Mouse (Mus musculus) granulocyte monocyte progenitor cell, adult 5-6 weeks (primary cell): ENCODE results near the gene Mtif2. TPM values are rescaled to one million over a fixed set of nuclear protein-coding genes. Genes with fewer than 3 reads are reported as not detected.

Source experiments
- ATAC-seq: replicated peaks from 2 replicates; pipeline ENCODE4 v1.8.0; 2016; ENCODE audit warnings: mild to moderate bottlenecking, moderate TSS enrichment, inconsistent platforms; ENCODE audit not compliant: poor library complexity, severe bottlenecking
- total RNA-seq, 2 experiments: library from RNA; stranded (forward) in 1 of 2; stranded (reverse) in 1 of 2; fragments of 200-712, 200-1000 nt in 1 of 2; fragments of >200 nt in 1 of 2; fragmentation: Nextera tagmentation in 1 of 2; gene quantifications; 2 replicates each; pipeline ENCODE4 v1.2.3; 2014 to 2017

Gene Mtif2
- total RNA-seq, 2 experiments from 2014 or later = 36.1 to 59.9 TPM

DNA sequence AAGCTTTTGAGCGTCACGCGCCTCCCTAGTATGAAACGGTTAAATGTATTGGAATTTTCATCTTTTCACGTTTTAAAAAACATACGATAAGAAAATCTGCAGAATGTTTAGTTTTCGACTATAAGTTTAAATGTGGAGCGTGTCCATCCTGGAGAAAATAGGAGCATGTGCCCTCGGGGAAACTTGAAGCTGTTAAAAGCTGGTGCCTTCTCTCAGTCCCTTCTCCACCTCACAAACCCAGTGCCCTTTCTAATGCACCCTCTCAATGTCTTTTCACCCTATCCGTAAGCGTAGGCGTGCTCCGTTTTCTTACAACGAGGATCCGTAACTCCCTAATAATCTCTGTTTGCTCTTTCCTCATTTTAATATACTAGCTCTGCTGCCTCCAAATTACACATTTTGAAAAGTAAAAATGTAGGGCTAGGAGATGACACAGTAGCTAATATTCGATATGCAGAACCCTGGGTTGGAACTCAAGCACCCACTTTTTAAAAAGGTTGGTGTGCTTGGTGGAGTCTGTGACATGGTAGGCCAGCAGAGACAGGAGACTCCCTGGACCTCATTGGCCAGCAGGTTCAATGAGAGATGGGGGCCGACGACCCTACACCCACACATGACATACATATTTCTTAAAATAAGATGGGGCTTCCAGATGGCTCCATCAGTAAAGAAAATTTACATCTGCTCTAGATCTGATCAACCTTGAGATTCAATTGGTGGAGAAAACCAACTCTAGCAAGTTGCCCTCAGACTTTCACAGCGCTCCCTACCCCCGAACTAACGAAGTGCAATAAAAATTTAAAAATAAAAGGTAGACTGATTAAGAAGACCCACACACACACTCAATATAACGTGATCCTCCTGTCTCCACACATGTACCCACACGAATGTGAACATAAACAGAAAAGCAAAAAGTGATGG lies 22.6 kb downstream of the Mtif2 start:
- ATAC-seq = no peak

DNA sequence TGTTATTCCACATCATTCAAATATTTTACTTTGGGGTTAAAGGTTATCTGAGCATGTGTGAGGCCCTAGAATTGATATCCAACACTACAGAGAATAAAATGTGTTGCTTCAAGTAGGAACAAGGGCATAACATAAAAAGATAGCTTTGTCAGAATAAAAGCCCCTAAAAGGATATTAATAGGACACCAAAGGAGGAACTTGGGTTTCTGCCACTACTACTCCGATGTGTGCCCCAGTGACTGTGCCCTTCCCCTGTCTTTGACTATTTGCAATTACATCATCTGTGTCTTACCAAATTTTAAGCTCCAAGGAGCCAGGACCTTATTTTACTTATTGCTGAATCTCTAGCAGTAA lies 23.2 kb downstream of the Mtif2 start:
- ATAC-seq = peak; percentile 69

GRCm38 (mm10) chr11:29560452-29560851 lies 34.2 kb downstream of the Mtif2 start:
- no peak for ATAC-seq

GRCm38 (mm10) chr11:29560990-29561389 lies 34.8 kb downstream of the Mtif2 start:
- no peak for ATAC-seq

- no peak for ATAC-seq
Measured at GRCm38 (mm10) chr11:29563406-29563805, 37.2 kb downstream of the Mtif2 start.

- ATAC-seq = no peak
Measured at GRCm38 (mm10) chr11:29571536-29571935, 45.3 kb downstream of the Mtif2 start.

GRCm38 (mm10) chr11:29572656-29573055 lies 46.4 kb downstream of the Mtif2 start:
- no peak for ATAC-seq

DNA sequence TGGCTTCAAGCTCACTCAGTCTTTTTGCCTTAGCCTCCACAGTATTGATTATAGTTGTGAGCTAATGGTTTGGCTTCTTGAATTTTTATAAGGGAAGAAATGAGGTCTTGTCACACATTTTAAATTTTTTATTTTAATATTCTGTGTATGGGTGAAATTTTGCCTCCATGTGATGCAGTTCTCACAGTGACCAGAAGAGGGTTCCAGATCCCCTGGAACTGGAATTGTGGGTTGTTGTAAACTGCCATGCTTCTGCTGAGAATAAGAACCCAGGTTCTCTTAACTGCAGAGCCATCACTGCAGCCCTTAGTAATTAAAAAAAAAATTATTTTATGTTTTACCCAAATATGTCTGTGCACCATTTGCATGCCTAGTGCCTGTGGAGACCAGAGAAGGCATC lies 53.4 kb downstream of the Mtif2 start:
- peak; percentile 61; the same call in 1 of the 2 replicates for ATAC-seq

Other genes starting within 250 kb of the Mtif2 start
- 23.6 and 25.7 TPM in 2 replicates for gene Ccdc88a, start 152.8 kb upstream of the Mtif2 start, total RNA-seq (2014; fragmentation: Nextera tagmentation)
- gene Ccdc88a, start 152.8 kb upstream of the Mtif2 start, total RNA-seq (2017) = 32.3 and 35.8 TPM in 2 replicates
- 34.5 and 53.7 TPM in 2 replicates for gene Prorsd1, start 11.4 kb upstream of the Mtif2 start, total RNA-seq (2014; fragmentation: Nextera tagmentation)
- gene Prorsd1, start 11.4 kb upstream of the Mtif2 start, total RNA-seq (2017) = 21.1 and 46.2 TPM in 2 replicates
- gene Clhc1, start 21.5 kb downstream of the Mtif2 start, total RNA-seq (2014; fragmentation: Nextera tagmentation) = 1.2 TPM in 1 of 2 replicates, not detected in the other
- 0.47 TPM in 1 of 2 replicates, not detected in the other for gene Clhc1, start 21.5 kb downstream of the Mtif2 start, total RNA-seq (2017)
- 4,428 and 5,155 TPM in 2 replicates for gene Rps27a, start 21.7 kb downstream of the Mtif2 start, total RNA-seq (2014; fragmentation: Nextera tagmentation)
- 1,402 and 1,539 TPM in 2 replicates for gene Rps27a, start 21.7 kb downstream of the Mtif2 start, total RNA-seq (2017)
- 61.8 and 68.1 TPM in 2 replicates for gene Rtn4, start 166.5 kb downstream of the Mtif2 start, total RNA-seq (2014; fragmentation: Nextera tagmentation)
- gene Rtn4, start 166.5 kb downstream of the Mtif2 start, total RNA-seq (2017) = 60.3 and 62.0 TPM in 2 replicates